Mouse (Mus musculus) liver, postnatal 0 days (tissue): ENCODE measurements at regions not wholly inside any gene's neighbourhood (a gene's known extent, or its start where the extent isn't known, plus 50 kb on each side); places are given as distances from the start of the nearest gene placed in this dataset.

Experiments
- ATAC-seq: fragments of 200-750 bp; cut with Nextera tagmentation; 2 replicates; pipeline ENCODE4 v1.8.0; 2017; ENCODE audit warnings: mild to moderate bottlenecking, moderate library complexity
- DNase-seq: peaks from one replicate; pipeline ENCODE4 v3.0.0-alpha.2; 2016
- H3K27ac ChIP-seq: fragments of 300-500 bp; sonication (generic); 2 replicates; pipeline ENCODE4 v1.5.1; 2014; ENCODE audit warnings: antibody characterized with exemption, moderate library complexity, mild to moderate bottlenecking, low read depth
- H3K27me3 ChIP-seq: fragments of 300-500 bp; sonication (generic); 2 replicates; pipeline ENCODE4 v1.6.1; 2014; ENCODE audit warnings: low read length, control low read depth, mixed read lengths; ENCODE audit not compliant: insufficient read depth
- H3K36me3 ChIP-seq: fragments of 300-500 bp; sonication (generic); replicated peaks from 2 replicates; pipeline ENCODE4 v1.6.1; 2014; ENCODE audit warnings: mild to moderate bottlenecking, control low read depth, low read length, moderate library complexity, mixed read lengths; ENCODE audit not compliant: insufficient read depth
- H3K4me1 ChIP-seq: fragments of 300-500 bp; sonication (generic); 2 replicates; pipeline ENCODE4 v1.6.1; 2014; ENCODE audit warnings: antibody characterized with exemption, mild to moderate bottlenecking, control low read depth; ENCODE audit not compliant: insufficient read depth
- H3K4me2 ChIP-seq: fragments of 300-500 bp; sonication (generic); 2 replicates; pipeline ENCODE4 v1.6.1; 2014; ENCODE audit warnings: low read depth, mild to moderate bottlenecking, low read length, moderate library complexity, mixed read lengths
- H3K4me3 ChIP-seq: fragments of 300-500 bp; sonication (generic); 2 replicates; pipeline ENCODE4 v1.5.1; 2014; ENCODE audit warnings: low read depth, low read length
- H3K9ac ChIP-seq: fragments of 300-500 bp; sonication (generic); replicated peaks from 2 replicates; pipeline ENCODE4 v1.6.1; 2014; ENCODE audit warnings: mild to moderate bottlenecking, moderate library complexity
- H3K9me3 ChIP-seq: fragments of 300-500 bp; sonication (generic); 2 replicates; pipeline ENCODE4 v1.6.1; 2016; ENCODE audit warnings: mild to moderate bottlenecking, control low read depth, low read length, mixed read lengths
- CTCF ChIP-seq: sonication (generic); IDR thresholded peaks from 2 replicates; pipeline ENCODE4 v1.5.1; 2016; ENCODE audit warnings: antibody characterized with exemption, low read depth
- EP300 ChIP-seq: IDR thresholded peaks from 2 replicates; pipeline ENCODE4 v1.6.1; 2016; ENCODE audit warnings: antibody characterized with exemption, low read depth, mild to moderate bottlenecking
- WGBS: fragments of 180-500 bp; shearing (Covaris S2); extraction: QIAGEN DNeasy Blood & Tissue Kit; methylation state at CpG from one replicate; pipeline ENCODE4 v1.1.7; 2014; ENCODE audit not compliant: insufficient replicate concordance; 5-methylcytosine and 5-hydroxymethylcytosine counted together

GRCm38 (mm10) chr15:7563726-7564125 lies 165.5 kb upstream of the Egflam start:
- H3K4me1 ChIP-seq = no peaks in the 10 kb centered on the region
- ATAC-seq (no peak), DNase-seq (no peak)
- no peak overlapping the region for H3K4me2 ChIP-seq
- no peak overlapping the region for H3K4me3 ChIP-seq
- no peaks in the 10 kb centered on the region for H3K36me3 ChIP-seq
- H3K9me3 ChIP-seq = no peaks in the 10 kb centered on the region
- no peak overlapping the region for H3K27ac ChIP-seq
- H3K27me3 ChIP-seq = no peaks in the 10 kb centered on the region
- 83% methylated on average over 9 of the region's 9 CpGs for WGBS
- H3K9ac ChIP-seq = no peak overlapping the region
- TF ChIP-seq CTCF (no peak), EP300 (no peak)

GRCm38 (mm10) chr15:7572221-7572620 lies 174.0 kb upstream of the Egflam start:
- no peaks in the 10 kb centered on the region for H3K4me1 ChIP-seq
- H3K27me3 ChIP-seq = no peaks in the 10 kb centered on the region
- H3K4me3 ChIP-seq = no peak overlapping the region
- H3K4me2 ChIP-seq = no peak overlapping the region
- WGBS = 80% methylated on average over 1 of the region's 1 CpGs
- DNase-seq (no peak), ATAC-seq (no peak)
- H3K9me3 ChIP-seq = no peaks in the 10 kb centered on the region
- no peak for TF ChIP-seq CTCF
- TF ChIP-seq EP300 = no peak
- H3K9ac ChIP-seq = no peak overlapping the region
- H3K27ac ChIP-seq = no peak overlapping the region
- H3K36me3 ChIP-seq = no peaks in the 10 kb centered on the region

GRCm38 (mm10) chr15:7574264-7574663 lies 176.1 kb upstream of the Egflam start:
- H3K4me2 ChIP-seq = no peak overlapping the region
- no peaks in the 10 kb centered on the region for H3K9me3 ChIP-seq
- H3K9ac ChIP-seq = no peak overlapping the region
- ATAC-seq = no peak
- H3K27ac ChIP-seq = no peak overlapping the region
- H3K4me1 ChIP-seq = no peaks in the 10 kb centered on the region
- no peaks in the 10 kb centered on the region for H3K27me3 ChIP-seq
- no peak for TF ChIP-seq CTCF
- no peak for TF ChIP-seq EP300
- DNase-seq = no peak
- H3K4me3 ChIP-seq = no peak overlapping the region
- whole genome bisulfite sequencing = 72% methylated on average over 3 of the region's 3 CpGs
- H3K36me3 ChIP-seq = no peaks in the 10 kb centered on the region

DNA sequence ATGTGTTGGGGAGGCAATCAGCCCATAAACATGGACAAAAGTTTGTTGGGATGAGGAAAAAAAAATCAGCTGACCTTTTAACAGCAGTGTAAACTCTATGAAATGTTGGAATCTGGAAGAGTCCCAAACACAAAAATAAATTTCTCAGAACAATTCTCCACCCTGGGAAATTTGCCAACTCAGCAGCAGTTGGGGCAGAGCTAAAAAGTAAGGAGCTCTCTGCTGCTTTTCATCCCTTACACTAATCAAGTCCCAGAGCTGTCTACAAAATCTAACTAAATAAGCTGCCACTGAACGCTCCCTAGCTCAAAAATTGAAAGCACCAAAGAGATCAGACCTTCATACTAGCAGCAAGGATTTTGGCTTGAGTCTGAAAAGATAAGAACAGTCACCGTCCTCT lies 176.6 kb upstream of the Egflam start:
- Histone ChIP-seq H3K36me3 (no peaks in the 10 kb centered on the region), H3K9ac (no peak overlapping the region), H3K4me3 (no peak overlapping the region), H3K4me1 (no peaks in the 10 kb centered on the region), H3K9me3 (no peaks in the 10 kb centered on the region), H3K27ac (no peak overlapping the region), H3K27me3 (no peaks in the 10 kb centered on the region), H3K4me2 (no peak overlapping the region)
- ATAC-seq = no peak
- 68% methylated on average over 2 of the region's 2 CpGs for WGBS
- no peak for DNase-seq
- TF ChIP-seq EP300 (no peak), CTCF (no peak)

GRCm38 (mm10) chr15:7578439-7578838 lies 180.2 kb upstream of the Egflam start:
- Histone ChIP-seq H3K27me3 (no peaks in the 10 kb centered on the region), H3K9me3 (no peaks in the 10 kb centered on the region), H3K4me2 (no peak overlapping the region), H3K27ac (no peak overlapping the region), H3K9ac (no peak overlapping the region), H3K36me3 (no peaks in the 10 kb centered on the region), H3K4me3 (no peak overlapping the region), H3K4me1 (no peaks in the 10 kb centered on the region)
- ATAC-seq = no peak
- TF ChIP-seq CTCF = no peak
- no peak for TF ChIP-seq EP300
- WGBS = 47% methylated on average over 3 of the region's 3 CpGs
- no peak for DNase-seq

DNA sequence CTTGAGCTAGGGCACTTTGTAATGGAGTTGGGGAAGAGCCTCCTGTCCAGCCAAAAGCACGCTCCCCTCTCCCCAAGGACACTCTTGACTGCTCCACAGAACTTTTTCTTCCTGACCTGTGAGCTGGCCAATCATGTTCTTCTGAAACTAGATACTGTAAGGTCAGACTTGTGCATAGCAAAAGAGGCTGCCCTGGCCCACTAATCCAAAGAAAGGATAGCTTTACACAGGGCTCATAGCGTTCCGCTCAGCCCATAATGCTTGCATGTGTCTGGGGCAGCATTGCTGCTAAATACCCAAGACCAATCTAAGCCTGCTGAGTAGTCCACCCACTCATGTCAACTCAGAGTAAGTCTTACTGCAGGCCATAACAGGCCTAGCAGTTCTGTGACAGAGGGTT lies 189.0 kb upstream of the Egflam start:
- TF ChIP-seq EP300 = no peak
- TF ChIP-seq CTCF = no peak

GRCm38 (mm10) chr15:7591486-7591885 lies 193.3 kb upstream of the Egflam start:
- no peak overlapping the region for H3K4me3 ChIP-seq
- TF ChIP-seq EP300 (no peak), CTCF (no peak)
- ATAC-seq = no peak

More for the DNA sequence above, 189.0 kb upstream of the Egflam start:
- no peak overlapping the region for H3K9ac ChIP-seq
- no peak overlapping the region for H3K4me2 ChIP-seq
- WGBS = 88% methylated on average over 3 of the region's 3 CpGs
- H3K9me3 ChIP-seq = no peaks in the 10 kb centered on the region
- ATAC-seq (no peak), DNase-seq (no peak)
- H3K4me3 ChIP-seq = no peak overlapping the region
- H3K4me1 ChIP-seq = no peaks in the 10 kb centered on the region
- no peaks in the 10 kb centered on the region for H3K27me3 ChIP-seq
- H3K36me3 ChIP-seq = no peaks in the 10 kb centered on the region
- H3K27ac ChIP-seq = no peak overlapping the region

More at GRCm38 (mm10) chr15:7591486-7591885, 193.3 kb upstream of the Egflam start:
- Histone ChIP-seq H3K27me3 (no peaks in the 10 kb centered on the region), H3K4me2 (no peak overlapping the region), H3K9ac (no peak overlapping the region), H3K9me3 (no peaks in the 10 kb centered on the region), H3K4me1 (no peaks in the 10 kb centered on the region), H3K27ac (no peak overlapping the region), H3K36me3 (no peaks in the 10 kb centered on the region)
- DNase-seq = no peak
